Mouse (Mus musculus) myocyte (in vitro differentiated cells): ENCODE data around the gene Ppp2r5d. TPM values are rescaled to one million over a fixed set of nuclear protein-coding genes. Genes with fewer than 3 reads are reported as not detected.

ENCODE experiments used
- H3K27me3 ChIP-seq: one replicate; pipeline ENCODE4 v1.6.1; 2011; ENCODE audit not compliant: control insufficient read depth, insufficient read depth, insufficient read length
- H3K36me3 ChIP-seq: one replicate; pipeline ENCODE4 v1.6.1; 2011; ENCODE audit not compliant: control insufficient read depth, insufficient read depth
- H3K4me2 ChIP-seq: one replicate; pipeline ENCODE4 v1.6.1; 2011; ENCODE audit warnings: low read depth, control low read depth
- H3K4me3 ChIP-seq: one replicate; pipeline ENCODE4 v1.5.1; 2011; ENCODE audit warnings: mild to moderate bottlenecking, control low read depth, moderate library complexity
- H3K79me2 ChIP-seq: one replicate; pipeline ENCODE4 v1.6.1; 2011; ENCODE audit not compliant: control insufficient read depth, insufficient read depth
- H3ac ChIP-seq: one replicate; pipeline ENCODE4 v1.6.1; 2011; ENCODE audit not compliant: control insufficient read depth, insufficient read length
- CEBPB ChIP-seq: IDR thresholded peaks from 2 replicates; pipeline ENCODE4 v1.6.1; 2011; ENCODE audit warnings: mild to moderate bottlenecking, moderate library complexity; ENCODE audit not compliant: poor library complexity, insufficient read depth, severe bottlenecking
- E2F4 ChIP-seq: IDR thresholded peaks from one replicate; pipeline ENCODE4 v1.6.1; 2011; ENCODE audit warnings: mild to moderate bottlenecking, control low read depth, moderate library complexity; ENCODE audit not compliant: insufficient read depth
- MAX ChIP-seq: IDR thresholded peaks from one replicate; pipeline ENCODE4 v1.6.1; 2011; ENCODE audit warnings: low read depth, mild to moderate bottlenecking, control low read depth
- MYOD1 ChIP-seq, 3 experiments: IDR thresholded peaks; one replicate each; pipeline ENCODE4 v1.6.1; 2011; ENCODE audit warnings: control low read depth in 2 of 3, low read depth in 2 of 3, mild to moderate bottlenecking in 2 of 3, moderate library complexity in 1 of 3; ENCODE audit not compliant: insufficient read length in 2 of 3, control insufficient read depth in 1 of 3
- MYOG ChIP-seq, 3 experiments: IDR thresholded peaks; one replicate each; pipeline ENCODE4 v1.6.1; 2011; ENCODE audit warnings: control low read depth in 2 of 3, low read depth in 2 of 3, mild to moderate bottlenecking in 2 of 3; ENCODE audit not compliant: insufficient read length in 2 of 3, control insufficient read depth in 1 of 3, insufficient read depth in 1 of 3
- POLR2A ChIP-seq: IDR thresholded peaks from one replicate; pipeline ENCODE4 v1.6.1; 2011; ENCODE audit warnings: low read depth, mild to moderate bottlenecking, control low read depth, moderate library complexity; ENCODE audit not compliant: insufficient read length
- POLR2AphosphoS2 ChIP-seq: IDR thresholded peaks from one replicate; pipeline ENCODE4 v1.6.1; 2011; ENCODE audit warnings: low read depth, control low read depth; ENCODE audit not compliant: insufficient read length
- REST ChIP-seq: IDR thresholded peaks from one replicate; pipeline ENCODE4 v1.6.1; 2011; ENCODE audit warnings: mild to moderate bottlenecking, control low read depth, moderate library complexity; ENCODE audit not compliant: insufficient read depth, insufficient read length
- SRF ChIP-seq: IDR thresholded peaks from one replicate; pipeline ENCODE4 v1.6.1; 2011; ENCODE audit warnings: low read depth; ENCODE audit not compliant: control insufficient read depth, insufficient read length
- TCF12 ChIP-seq: IDR thresholded peaks from one replicate; pipeline ENCODE4 v1.6.1; 2011; ENCODE audit warnings: mild to moderate bottlenecking, control low read depth; ENCODE audit not compliant: poor library complexity, insufficient read depth, severe bottlenecking
- TCF3 ChIP-seq: IDR thresholded peaks from one replicate; pipeline ENCODE4 v1.6.1; 2011; ENCODE audit warnings: low read depth, control low read depth; ENCODE audit not compliant: insufficient read length
- USF1 ChIP-seq: IDR thresholded peaks from one replicate; pipeline ENCODE4 v1.6.1; 2011; ENCODE audit warnings: low read depth, mild to moderate bottlenecking, control low read depth, moderate library complexity
- polyA plus RNA-seq: library from polyadenylated mRNA; unstranded; fragments of >200 nt; fragmentation: generic; extraction: Trizol; gene quantifications from one replicate; pipeline ENCODE4 v1.2.1, GENCODE M21; 2012; ENCODE audit warnings: missing spikeins

Gene Ppp2r5d
- polyA plus RNA-seq, 1 experiment = 79.6 TPM

DNA sequence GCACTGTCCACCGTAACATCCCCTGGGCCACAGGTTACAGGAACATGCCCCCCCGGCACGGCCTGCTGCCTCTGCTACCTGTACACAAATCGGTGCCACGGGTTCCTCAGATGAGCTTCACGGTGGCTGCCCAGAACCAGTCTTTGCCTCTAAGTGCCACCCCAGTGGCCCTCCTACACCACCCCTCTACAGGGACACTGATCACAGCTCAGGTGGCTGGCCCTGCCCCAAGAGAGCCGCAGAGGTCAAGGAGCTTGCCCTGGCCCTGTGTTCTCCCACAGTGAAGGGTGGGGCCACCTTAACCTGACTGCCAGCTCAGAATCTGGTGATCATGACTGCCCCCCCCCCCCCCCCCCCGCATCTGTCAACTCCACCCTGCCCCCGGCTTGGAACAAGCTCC is 26.5 kb downstream of the Ppp2r5d start, which contains the start of gene Mea1:
Mea1 (plus strand) TSS at position 378 of the 400 bp plus-strand sequence.
- TF ChIP-seq TCF12 (no peak), SRF (no peak), MYOD1 (IDR thresholded peaks at IDR 0.05; ENCODE audit: control insufficient read depth in 1 of 3, insufficient read length in 2 of 3, low read depth in 2 of 3) (peak in 1 of 3 experiments; percentile 18), MAX (no peak), E2F4 (no peak), USF1 (no peak)
- H3K79me2 ChIP-seq = peaks cover 32% of the 10 kb centered on the region
- peaks cover 20% of the 10 kb centered on the region for H3K36me3 ChIP-seq
- no peak within 1 kb of the TSS for H3ac ChIP-seq
- H3K4me2 ChIP-seq = peak within 1 kb of the TSS; percentile 95
- H3K27me3 ChIP-seq = no peaks in the 10 kb centered on the region
- peak within 1 kb of the TSS; percentile 94 for H3K4me3 ChIP-seq

DNA sequence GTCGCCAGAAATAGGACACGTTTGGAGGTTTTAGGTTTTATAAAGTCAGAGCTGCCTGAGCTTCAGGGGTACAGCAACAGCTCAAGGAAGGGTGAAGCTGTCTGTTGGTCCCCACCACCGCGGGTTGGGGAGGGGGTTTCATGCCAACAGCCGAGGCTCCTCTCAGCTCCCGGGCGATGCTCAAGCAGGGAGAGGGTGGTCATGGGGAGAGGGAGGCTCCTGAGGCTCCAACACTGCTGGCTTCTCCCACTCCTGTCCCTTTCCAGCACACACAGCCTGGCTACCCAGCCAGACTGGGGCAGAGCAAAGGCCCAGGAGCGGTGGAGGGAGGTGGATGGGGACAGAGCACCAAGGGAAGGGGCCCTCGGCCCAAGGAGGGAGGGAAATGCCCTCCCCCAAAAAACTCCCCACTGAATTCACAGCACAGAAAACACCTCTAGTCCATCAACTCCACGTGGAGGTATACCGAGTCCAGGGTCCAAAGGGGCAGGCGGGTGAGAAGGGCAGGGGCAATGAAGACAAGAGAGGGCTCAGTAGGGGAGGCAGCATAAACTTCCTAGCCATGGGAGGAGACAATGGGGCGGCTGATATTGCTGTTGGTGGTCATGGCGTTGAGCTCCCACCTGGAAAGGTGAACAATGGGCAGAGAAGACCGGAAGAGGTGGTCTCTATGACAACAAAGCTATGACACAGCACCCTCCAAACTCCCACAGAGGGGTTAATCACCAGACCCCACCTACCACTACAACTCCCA is 30.2 kb downstream of the Ppp2r5d start:
- H3ac ChIP-seq = peak overlapping the region; percentile 54
- H3K4me2 ChIP-seq = peak overlapping the region; percentile 92
- peaks cover 37% of the 10 kb centered on the region for H3K79me2 ChIP-seq
- no peaks in the 10 kb centered on the region for H3K27me3 ChIP-seq
- TF ChIP-seq SRF (no peak), MYOG (IDR thresholded peaks at IDR 0.05; ENCODE audit: control insufficient read depth in 1 of 3, insufficient read depth in 1 of 3, insufficient read length in 2 of 3, low read depth in 2 of 3) (peak in 1 of 3 experiments; percentile 9)
- H3K4me3 ChIP-seq = peak overlapping the region; percentile 61
- peaks cover 16% of the 10 kb centered on the region for H3K36me3 ChIP-seq

DNA sequence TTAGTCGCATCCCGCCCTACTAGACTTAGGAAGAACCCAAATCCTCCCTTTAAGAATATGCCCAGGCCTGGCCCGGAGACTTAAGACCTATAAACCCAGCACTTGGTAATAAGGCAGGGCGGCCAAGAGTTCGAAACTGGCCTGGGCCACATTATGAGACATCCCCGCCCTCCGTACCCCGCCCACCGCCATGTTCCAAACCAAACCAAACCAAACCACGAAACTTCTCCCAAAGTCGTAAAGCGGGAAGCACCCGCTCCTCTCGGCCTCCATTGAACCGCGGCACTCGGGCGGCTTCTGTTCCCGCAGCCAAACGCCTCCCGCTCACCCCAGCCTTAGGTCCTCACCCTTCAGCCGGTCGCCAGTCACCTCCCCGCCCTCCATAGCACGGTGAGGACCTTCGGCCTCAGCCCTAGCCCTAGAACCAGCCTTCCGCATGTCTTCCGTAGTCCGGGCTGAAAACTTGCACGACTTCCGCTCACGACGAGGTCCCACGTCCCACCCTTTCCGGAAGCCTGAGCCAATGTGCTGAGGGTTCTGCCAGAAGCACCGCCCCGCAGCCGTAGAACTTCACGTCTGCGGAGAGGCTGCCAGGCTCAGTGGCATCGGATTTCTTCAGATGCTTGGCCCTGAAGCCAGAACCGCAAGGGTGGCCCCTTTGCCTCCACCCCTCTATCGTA is 30.9 kb downstream of the Ppp2r5d start, which contains the start of gene Rrp36:
Rrp36 (minus strand) TSS at position 503 of the 680 bp plus-strand sequence.
- no peaks in the 10 kb centered on the region for H3K27me3 ChIP-seq
- H3K4me2 ChIP-seq = peak within 1 kb of the TSS; percentile 92
- TF ChIP-seq USF1 (no peak), POLR2A (peak; percentile 78), POLR2AphosphoS2 (peak; percentile 100), MAX (no peak), MYOD1 (IDR thresholded peaks at IDR 0.05; ENCODE audit: control insufficient read depth in 1 of 3, insufficient read length in 2 of 3, low read depth in 2 of 3) (no peak), SRF (peak; percentile 27), TCF12 (no peak)
- H3K4me3 ChIP-seq = peak within 1 kb of the TSS; percentile 61
- H3ac ChIP-seq = peak within 1 kb of the TSS; percentile 54
- H3K36me3 ChIP-seq = peaks cover 16% of the 10 kb centered on the region
- H3K79me2 ChIP-seq = peaks cover 30% of the 10 kb centered on the region

DNA sequence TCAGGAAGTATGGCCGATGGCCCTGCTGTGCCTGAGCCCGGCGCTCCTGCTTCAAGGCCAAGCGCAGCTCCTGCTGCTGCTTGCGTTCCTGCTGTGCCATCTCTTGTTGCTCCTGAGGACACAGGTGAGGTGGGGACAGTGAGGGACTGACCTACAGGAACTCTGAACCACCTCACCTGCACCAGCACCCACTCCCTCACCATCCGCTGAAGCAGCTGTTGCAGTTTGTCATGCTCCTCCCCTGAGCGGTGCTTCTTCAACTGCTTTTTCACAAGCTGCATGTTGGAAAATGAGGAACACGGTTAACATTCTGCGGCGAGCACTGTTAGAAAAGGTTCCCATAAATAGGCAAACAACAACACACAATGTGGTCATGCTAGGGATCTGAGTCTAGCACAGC is 35.0 kb downstream of the Ppp2r5d start:
- no peak overlapping the region for H3ac ChIP-seq
- TF ChIP-seq TCF12 (no peak), POLR2AphosphoS2 (no peak), REST (no peak), MYOD1 (IDR thresholded peaks at IDR 0.05; ENCODE audit: control insufficient read depth in 1 of 3, insufficient read length in 2 of 3, low read depth in 2 of 3) (no peak), E2F4 (no peak), POLR2A (no peak), TCF3 (no peak), USF1 (no peak)
- no peaks in the 10 kb centered on the region for H3K27me3 ChIP-seq
- no peak overlapping the region for H3K4me2 ChIP-seq
- peaks cover 3% of the 10 kb centered on the region for H3K36me3 ChIP-seq
- H3K79me2 ChIP-seq = peaks cover 24% of the 10 kb centered on the region
- H3K4me3 ChIP-seq = no peak overlapping the region

DNA sequence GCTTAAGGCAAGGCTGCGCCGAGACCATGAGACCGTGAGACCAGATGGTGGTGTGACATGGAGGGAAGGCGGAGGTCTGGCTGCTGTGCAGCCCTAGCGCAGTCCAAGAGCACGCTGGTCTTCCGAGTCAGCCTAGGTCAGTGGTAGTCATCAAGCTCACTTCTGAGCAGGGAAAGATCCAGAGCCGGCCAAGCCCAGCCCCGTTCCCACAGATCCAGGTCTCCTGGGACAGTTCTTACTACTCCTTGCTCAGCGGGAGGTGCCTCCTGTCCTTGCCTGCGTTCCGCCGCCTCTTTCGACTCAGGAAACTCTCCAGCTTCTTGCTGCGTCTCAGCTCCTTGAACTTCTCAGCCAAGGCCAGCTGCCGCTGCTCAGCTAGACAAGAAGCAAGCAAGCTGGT is 37.2 kb downstream of the Ppp2r5d start:
- H3K27me3 ChIP-seq = no peaks in the 10 kb centered on the region
- H3ac ChIP-seq = no peak overlapping the region
- peaks cover 12% of the 10 kb centered on the region for H3K79me2 ChIP-seq
- TF ChIP-seq POLR2A = no peak
- no peak overlapping the region for H3K4me3 ChIP-seq
- no peak overlapping the region for H3K4me2 ChIP-seq
- H3K36me3 ChIP-seq = peaks cover 3% of the 10 kb centered on the region

DNA sequence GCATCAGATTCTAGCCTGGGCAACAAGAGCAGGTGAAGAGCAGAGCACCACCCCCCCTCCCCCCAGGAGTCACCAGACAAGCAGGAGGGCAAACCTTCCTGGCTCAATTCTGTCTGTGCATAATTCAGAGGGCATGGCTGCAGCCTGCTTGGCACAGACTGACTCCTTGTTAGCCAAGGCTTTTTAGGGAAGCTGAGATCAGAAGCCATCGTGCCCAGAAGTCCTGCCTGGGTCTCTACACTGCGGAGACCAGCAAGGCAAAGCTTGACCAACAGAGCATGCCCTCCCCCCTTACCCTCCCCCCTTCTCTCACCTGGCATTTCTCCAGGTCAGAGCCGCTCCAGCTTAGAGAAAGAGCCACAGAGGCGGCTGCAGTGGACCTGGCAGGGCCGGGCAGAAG is 42.2 kb downstream of the Ppp2r5d start:
- Histone ChIP-seq H3K36me3 (peaks cover 4% of the 10 kb centered on the region), H3K4me2 (no peak overlapping the region), H3K4me3 (no peak overlapping the region), H3K27me3 (no peaks in the 10 kb centered on the region), H3ac (no peak overlapping the region), H3K79me2 (no peaks in the 10 kb centered on the region)
- TF ChIP-seq MYOD1 (IDR thresholded peaks at IDR 0.05; ENCODE audit: control insufficient read depth in 1 of 3, insufficient read length in 2 of 3, low read depth in 2 of 3) = no peak
- no peak for TF ChIP-seq USF1
- TF ChIP-seq POLR2A = no peak
- no peak for TF ChIP-seq CEBPB
- TF ChIP-seq TCF3 = no peak
- no peak for TF ChIP-seq E2F4
- no peak for TF ChIP-seq REST
- no peak for TF ChIP-seq TCF12
- no peak for TF ChIP-seq POLR2AphosphoS2
- no peak for TF ChIP-seq MYOG (IDR thresholded peaks at IDR 0.05; ENCODE audit: control insufficient read depth in 1 of 3, insufficient read depth in 1 of 3, insufficient read length in 2 of 3, low read depth in 2 of 3)
- TF ChIP-seq SRF = no peak
